Mouse (Mus musculus): ENCODE data around the gene 4930442H23Rik.

GRCm38 (mm10) chr10:81137252-81138130 is 46.2 kb downstream of the 4930442H23Rik start:
- TF ChIP-seq CTCF (IDR thresholded peaks at IDR 0.05) (no peak), EP300 (IDR thresholded peaks at IDR 0.05) (no peak)

All from lung, postnatal 0 days (tissue).